Mouse (Mus musculus) left cerebral cortex, adult 11 months (tissue): ENCODE results near the gene Hs6st2.

ENCODE experiments used
- DNase-seq: peaks from one replicate; pipeline ENCODE4 v3.0.0; 2022; ENCODE audit warnings: low spot score

Hs6st2 gene

DNA sequence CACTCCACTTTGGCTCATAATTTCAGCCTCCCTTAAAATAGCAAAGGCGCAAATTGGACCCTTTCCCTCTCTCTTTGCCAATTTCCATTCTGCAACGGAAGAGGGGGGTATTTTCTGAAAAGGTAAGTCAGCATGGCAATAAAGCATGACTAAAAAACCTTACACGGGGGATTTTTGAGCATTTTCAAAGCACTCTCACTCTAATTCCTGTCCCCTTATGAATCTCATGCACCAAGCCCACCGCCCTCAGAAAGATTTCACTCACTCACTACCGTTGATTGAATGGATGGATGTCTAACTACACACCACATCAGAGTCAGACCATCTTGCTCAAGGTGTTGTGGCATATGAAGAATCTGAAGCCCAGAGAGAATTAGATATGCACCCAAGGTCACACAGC, at the start of gene Hs6st2:
Hs6st2 (minus strand) TSS at position 101 of the 400 bp plus-strand sequence.
- DNase-seq, result no peak

DNA sequence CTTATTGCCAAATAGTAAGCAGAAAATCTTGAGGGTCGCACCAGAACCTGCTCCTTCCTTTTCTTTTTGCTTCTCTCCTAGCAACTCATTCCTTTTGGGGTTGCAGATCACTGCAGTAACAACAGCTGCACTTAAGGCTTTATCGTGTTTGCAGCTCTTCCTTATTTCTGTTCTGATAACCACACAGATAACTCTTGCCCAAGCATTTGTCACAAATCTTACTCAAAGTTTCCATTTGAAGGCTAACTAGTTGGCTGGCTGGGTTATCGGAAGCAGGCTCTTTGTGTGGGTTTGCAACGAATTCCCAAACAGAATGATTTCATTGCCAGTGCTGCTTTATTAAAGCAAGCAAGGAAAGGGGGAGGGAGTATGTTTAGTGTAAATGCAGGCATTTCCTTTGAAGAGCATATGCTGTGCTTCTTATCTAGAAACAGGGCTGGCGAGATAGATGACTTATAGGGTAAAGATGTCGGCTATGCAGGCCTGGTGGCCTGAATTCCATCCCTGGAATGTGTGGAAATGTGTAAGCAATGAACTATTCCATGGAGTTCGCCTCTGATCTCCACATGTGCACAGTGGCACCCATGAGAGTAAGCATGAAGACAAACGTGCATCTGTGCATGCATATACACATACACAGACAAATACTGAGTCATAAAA, 32.6 kb upstream of the Hs6st2 start:
- DNase-seq, result no peak

DNA sequence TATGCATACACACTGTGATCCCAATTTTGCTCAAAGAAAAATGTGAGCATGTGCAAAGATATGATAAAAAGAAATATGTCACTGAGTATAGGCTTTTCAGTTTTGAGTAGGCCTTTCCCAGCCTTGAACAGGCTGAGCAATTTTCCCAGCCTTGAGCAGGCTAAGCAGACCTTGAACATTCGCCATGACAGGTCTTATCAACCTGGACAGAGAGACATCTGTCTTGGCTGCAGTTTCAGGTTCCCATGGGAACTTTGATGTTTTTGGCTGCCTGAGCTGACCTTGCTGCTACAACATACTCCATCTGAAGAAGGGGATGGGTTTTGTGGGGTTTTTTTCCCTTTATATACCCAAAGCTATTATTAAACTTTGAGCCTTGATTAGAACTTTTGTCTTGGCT, 31.3 kb upstream of the Hs6st2 start:
- DNase-seq, result no peak

DNA sequence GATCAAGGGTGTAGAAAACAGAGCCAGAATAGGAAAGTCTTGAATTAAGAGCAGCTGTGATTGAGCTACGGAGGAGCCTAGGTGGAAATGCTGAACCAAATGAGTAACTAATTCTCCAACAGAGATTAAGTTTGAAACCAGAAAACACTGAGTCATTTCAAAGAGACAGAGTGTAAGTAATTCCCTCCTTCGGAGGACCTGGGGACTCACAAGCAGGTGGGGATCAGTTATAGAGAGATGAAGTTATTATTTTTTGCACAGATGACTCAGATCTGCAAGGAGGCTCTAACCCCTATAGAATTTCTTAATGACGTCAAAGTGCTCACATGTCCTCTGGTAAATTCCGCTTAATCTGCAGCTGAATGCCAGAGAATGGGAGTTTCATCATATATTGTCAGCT, 21.2 kb upstream of the Hs6st2 start:
- DNase-seq, result no peak

DNA sequence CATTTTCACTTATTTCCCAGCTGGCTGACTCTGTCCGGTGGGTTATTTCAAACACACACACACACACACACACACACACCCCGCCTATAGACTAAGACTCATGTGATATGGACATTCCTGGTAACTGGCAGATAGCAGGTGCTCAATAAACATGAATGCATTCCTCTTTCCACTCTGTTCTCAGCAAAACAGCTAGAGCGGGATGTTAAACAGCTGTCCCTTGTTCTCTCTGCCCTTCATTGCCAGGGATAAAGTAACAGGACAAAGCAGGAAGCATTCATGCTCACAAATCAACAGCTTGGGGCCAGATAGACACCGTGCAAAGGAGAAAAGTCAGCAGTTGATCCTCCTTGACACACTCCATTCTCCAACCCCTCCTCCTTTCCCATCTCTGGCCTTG, 17.4 kb upstream of the Hs6st2 start:
- no peak for DNase-seq

DNA sequence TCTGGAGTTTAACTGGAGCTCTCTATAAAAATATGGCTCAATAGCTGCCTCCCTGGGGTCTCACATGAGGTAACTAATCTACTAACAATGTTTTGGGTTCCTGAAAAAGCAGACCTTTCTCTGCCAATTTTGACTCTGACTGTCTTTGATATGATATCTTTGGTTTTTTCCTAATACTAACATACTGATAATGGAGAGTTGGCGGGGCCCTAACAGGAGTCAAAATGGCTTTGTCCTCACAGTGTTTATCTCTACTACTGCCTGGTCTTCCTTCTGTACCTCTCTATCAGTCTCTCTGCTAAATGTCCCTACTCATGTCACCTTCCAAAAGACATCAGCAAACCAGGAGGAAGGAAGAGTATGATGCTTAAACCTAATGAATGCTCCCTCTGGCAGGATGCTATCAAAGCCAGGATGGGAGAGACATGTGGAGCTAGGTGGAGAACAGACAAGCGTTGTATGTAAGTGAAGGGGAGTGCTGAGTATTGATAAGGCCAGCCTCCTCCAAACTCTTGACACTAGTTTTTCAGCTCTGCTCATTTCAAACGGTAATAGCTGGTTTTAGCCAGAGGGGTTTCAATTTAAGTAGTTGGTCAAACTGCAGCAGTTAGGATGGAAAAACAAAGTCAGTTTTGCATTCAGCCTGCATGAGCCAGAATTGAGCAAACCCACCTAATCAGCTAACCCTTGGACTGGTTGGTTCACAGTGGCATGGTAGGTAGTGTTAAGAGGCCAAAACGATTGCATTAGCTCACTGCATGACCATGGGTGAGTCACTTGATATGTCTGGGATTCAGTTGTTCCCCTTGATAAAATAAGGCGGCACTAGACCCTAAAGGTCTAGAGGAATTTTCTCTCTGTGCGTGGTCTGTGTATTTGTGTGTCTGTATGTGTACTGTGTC, 4.6 kb upstream of the Hs6st2 start:
- no peak for DNase-seq

DNA sequence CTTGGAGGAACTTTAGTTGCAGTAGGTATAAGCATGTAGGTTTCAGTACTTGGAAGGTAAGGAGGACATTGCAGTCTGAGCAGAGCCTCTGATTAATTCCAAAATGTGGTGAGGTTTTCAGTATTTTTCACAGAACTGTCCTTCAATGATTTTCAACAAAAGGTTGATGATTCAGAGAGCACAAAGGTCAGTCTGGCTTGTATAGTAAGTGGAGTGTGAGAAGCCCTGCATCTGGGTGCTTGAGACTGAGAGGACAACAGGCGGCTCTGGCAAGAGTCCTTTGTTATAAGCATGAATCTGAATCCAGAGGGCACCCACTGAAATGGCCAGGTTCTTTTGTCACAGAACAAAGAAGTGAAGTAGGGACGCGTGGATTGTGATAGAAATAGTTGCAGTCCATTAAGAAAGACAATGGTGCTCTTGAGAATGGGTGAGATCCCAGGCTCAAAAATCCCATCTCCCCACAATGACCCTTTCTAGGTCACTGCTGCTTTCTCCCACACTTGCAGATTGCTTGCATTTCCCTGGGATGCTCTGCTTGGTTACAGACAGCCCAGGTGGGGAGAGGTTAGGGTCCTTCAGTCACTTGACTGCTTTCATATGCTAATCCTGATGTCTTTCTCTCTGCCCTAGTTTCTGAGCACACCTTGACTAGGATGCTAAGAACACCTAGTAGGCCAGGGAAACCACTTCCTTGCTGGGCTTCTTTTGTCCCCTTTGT, 2.8 kb upstream of the Hs6st2 start:
- no peak for DNase-seq

DNA sequence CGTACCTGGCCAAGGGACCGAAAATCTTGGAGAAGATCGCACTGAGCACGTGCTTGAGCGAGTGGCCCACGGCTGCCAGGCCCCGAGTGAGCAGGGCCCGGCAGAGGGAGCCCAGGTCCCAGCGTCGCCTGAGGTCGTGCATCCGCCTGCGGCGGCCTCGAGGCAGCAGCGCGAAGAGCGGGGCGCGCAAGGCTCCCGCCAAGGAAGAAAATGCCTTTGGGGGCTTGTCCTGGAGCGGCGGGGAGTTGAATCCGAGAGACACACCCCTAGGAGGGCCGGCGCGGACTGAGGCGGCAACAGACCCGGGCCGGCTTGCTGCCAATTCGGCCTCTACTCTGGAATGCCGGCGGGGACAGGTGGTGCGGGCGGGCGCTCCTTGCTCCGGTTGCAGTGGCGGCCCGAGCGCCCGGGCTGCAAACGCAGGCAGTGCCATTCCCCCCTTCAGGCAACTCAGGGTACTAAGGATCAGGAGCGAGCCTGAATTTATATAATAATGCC, 437 bp downstream of the Hs6st2 start:
- no peak for DNase-seq

DNA sequence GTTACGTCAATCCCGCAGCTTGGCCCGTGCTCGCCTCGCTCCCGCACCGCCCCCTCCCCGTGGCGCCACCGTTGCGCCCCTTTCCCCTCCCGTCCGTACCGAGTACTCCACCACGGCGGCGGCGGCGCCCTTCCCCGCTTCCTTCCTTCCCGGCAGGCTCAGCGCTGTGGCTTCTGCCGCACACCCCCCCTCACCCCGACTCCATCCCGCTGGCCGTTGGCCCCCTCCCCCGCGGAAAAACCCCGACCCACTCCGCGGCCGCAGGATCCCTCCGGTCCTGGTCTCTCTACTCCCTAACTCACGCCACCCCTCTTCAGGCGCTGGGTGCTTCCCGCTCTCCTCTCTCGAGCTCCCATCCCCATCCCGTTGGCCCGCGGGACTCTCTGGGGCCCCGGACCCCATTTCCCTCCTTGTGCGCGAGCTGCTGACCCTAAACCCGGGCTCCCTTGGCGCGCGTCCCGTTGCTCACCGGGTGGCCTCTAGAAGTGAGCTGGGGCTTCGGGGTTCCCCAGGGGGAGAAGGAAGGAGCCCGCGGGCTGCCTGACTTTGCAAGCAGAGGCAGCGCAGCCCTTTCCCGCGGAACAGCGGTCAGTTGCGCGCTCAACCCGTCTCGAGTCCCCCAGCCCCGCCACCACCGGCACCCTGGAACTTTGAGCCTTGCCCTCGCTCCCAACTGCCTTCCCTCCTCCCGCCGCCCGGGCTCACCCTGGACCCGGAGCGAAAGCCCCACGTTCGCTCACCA, 1.1 kb downstream of the Hs6st2 start:
- no peak for DNase-seq

DNA sequence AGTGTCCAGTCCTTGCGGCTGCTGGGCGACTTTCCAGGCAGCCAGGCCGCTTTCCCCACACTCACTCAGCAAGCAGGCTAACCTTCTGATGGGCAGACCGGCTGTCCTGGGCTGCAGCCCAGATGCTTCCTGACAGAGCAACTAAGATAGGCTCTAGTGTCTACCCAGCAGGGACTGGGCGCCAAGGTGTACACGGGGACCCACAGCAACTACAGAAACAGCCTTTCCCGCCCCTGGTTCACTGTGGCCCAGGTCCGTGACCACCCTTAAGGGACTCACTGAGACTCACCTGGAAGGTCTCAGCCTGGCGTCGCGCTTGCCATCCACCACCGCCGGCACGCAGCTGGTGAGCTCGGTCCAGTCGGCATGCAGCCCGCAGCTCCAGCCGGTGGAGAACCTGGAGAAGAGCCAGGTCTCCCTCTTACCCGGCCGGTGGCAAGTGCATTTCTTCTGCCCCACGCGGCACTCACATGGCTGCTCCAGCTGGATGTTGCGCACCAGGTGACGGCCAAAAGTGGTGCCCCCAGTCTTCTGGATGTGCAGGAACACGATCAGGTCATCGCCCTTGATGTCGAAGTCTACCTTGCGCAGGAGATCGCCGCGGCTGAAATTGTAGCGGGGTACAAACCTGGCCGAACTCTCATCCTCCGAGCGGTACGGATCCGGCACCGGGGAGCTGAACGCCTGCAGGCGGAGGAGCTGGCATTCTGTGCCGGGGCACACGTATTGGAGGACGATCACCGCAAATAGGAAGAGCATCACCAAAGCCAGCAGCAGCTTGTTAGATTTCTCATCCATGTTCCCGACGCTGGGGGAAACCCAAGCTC, 1.8 kb downstream of the Hs6st2 start:
- DNase-seq, result peak; percentile 12

DNA sequence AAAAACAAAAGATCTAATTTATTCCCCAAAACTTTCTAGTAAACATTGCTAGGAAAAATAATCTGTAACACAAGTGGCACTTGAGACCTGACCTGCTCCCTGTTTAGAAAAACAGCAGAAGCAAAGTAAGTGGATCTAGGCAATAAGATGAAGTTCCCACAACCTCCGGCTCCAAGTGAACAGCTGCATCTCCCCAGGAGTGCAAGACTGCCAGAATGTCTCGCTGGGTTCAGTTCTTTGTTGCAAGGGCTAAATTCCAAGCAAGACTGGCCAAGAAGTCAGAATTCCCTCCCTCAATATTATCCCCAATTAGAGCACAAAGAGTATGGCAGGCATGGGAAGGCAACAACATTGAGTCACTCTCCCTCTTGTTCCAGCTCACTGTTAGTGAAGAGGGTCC, 23.4 kb downstream of the Hs6st2 start:
- no peak for DNase-seq

DNA sequence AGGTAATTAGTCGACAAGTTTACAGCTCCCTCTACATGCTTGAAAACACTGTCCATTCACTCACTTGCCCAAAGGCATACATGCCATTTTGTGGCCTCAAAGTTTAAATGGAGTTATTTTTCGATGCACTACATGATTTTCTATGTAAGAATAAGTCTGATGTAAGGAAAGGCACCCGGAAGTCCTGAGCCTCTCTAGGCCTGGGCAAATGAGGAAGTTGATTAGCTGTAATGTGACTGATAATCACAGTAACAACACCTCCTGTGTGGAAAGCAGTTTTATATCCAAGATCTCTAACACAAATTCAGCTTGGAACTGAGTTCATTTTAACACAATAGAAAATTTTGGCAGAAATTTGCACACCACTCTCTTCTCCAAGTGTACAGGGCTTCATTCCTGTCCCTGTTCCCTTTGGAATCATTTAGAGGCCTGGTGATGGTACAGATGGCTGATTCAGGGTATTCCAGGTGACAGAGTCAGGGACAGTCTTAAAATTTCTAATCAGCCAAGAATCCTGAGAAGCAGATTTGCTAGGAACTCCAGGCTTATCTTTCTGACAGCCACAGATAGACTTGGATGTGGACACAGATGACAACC, 38.9 kb downstream of the Hs6st2 start:
- no peak for DNase-seq

DNA sequence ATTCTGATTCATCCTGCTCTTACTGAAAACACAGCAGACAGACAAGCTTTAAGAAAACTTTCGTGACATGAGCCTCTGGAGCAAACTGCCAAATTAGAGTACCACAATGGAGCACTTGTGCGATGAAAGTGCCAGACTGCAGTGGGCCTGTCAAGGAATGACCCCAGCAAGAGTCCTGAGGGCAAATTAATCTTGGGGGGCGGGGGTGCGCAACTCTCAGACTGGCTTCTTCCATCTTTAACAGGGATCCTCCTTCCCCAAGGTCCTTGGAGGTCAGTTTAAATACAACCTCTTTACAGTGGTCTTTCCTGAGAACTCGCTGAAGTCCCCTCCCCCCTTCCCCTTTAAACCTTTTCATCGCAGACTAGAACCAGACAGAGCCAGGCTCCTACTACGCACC, 45.9 kb downstream of the Hs6st2 start:
- no peak for DNase-seq

DNA sequence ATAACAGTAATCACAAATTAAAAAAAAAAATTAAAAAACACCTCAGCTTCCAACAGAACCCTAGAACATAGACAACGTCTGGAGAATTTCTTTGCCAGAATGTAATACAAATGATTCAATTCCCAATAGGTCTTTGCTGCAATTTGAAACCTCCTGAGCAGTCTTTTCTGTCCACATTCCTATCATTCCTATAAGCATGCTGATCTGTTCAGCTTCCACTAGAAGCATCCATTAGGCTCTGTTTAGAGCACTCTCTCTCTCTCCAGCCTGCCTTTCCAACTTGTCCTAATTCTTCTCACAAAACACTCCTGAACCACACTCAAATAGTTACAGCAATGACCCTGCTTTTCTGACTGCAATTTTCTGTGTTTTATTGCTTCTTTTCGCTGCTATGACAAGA, 50.3 kb downstream of the Hs6st2 start:
- no peak for DNase-seq

DNA sequence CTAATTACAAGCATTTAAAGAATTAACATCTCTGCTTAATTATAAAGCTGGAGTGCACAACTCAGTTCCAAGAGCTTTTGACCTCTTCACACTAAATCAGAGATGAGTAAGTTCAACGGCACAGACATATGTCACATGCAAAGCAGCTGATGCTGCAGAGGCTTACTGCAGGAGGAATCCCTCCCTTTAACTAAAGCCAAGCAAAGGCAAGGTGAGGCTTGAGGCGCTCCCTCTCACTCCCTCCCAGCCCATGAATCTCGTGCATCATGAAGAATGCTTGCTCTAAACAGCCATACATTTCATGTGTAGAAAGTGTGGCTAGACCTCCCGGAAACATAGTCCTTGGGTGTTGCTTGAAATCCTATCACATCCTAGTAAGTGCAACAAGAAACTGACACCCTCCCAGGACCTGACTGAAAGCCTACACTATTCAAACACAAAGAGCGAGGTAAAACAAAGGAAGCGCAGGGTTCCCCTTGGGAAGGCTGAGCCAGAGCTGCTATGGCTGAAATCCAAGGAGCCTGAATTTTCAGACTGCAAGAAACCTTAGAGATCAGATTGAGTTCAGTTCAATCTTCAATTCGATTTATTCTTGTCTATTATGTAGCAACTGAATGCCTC, 67.2 kb downstream of the Hs6st2 start:
- DNase-seq, result no peak

DNA sequence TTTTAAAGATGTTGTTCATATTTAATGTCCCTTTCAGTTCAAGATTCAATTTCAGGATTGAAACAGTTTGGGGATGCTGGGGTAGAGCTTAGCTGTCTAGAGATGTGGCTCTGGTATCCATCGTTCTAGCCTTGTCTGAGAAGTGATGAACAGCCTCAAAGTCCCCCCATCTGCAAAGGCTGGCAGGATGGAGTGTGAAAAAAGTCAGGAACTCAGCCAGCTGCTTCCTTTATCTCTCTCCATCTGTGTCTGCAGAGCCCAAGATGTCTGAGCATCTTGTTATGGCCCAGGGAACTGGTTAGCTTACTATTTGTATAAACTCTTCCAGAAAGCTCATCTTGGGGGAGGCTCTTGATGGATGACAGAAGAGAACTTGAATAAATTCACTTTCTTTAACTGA, 70.9 kb downstream of the Hs6st2 start:
- DNase-seq, result no peak

DNA sequence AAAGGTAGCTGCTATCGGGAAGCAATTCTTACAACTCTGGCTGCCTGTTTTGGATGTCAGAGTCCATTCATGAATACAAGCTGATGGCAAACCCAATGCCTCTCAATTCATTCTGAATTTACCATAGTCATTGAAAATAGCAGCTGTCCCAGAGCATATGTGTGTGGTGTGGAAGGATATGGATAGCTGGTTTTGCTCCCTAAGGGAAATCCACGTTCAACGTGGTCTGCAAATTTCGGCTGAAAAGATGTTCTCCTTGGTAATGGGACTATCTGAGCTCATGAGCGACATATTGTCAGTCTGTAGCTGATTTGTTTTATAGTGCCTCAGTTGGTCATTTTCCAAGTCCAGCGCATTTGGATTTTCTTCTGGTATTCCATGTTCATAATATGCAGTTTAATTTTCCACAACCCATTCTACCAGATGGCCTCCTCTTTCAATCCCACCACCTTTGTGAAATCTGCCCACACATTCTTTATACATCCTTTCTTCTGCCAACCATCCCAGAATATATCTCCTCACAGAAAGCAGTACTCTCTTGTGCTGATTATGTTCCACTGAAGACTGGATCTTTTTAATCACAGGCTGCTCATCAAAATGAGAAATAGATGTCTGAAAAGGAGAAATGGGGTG, 75.3 kb downstream of the Hs6st2 start:
- no peak for DNase-seq

DNA sequence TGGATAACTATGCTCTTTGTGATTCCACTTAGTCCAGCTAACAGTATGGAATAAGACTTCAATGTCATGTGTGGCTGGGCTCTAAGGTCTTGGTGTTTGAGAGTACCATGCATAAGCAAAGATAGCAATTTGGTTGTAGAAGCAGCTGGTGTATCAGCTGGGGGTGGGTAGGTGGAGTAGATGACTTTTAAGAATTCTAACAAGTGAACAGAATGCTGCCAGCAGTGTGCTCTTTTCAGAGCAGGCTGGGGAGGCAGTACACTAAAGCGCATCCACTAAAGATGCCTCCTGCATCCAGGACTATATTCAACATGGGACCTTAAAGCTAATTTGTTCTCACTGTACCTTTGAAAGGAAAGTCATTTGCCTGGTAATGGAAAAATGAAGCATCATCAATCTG, 88.9 kb downstream of the Hs6st2 start:
- no peak for DNase-seq

DNA sequence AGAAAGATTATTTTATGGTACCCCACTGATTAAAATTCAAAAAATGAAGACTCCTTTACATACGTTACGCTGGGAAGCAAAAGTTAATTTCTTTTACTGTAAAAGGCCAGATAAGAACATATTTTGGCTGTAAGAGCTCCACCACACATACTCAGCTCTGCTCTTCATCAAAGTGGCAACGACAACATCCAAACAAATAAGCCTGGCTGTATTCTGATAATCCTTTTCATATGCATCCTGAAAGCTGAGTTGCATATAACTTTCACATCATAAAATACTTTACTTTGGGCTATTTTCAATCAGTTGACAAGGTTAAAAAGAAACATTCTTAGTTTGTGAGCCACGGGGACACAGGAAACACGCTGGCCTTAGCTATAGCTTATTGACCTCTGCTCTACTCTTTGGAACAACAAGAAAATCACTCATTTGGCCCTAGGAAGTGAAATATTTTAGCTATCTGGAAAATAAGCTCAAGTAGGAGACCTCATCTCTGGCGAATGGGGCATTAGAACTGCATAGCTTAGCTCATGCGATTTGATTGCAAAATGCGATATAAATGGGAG, 91.1 kb downstream of the Hs6st2 start:
- DNase-seq, result no peak
